In genomic region chr8:61450916-61451575, GRCm38 (mm10) we compare ENCODE assay signal across 17 mouse cellular contexts. TPM values are rescaled to one million over a fixed set of nuclear protein-coding genes. Genes with fewer than 3 reads are reported as not detected.
DNase-seq lines count a peak whose midpoint lies in the region; ATAC-seq and TF ChIP-seq lines count a peak whose summit lies in the region.
"Had no signal": no experiment of that assay in that cellular context is flagged by ENCODE, and none has a peak within 500 bp of the region (broad histone marks: within the 10 kb centered on the region; RNA-seq: fewer than 3 reads in every experiment).

No protein-coding gene starts in this region.

- DNase-seq in spleen, adult 12 weeks (ENCODE audit: low spot score), result peak; percentile 1
- no peak for DNase-seq in spleen, postnatal 36 days (ENCODE audit: low spot score in 2 of 2)
- DNase-seq in CH12.LX (ENCODE audit: extremely low read depth), result peak; percentile 61
- DNase-seq in induced T-regulatory cell, adult 2 months (ENCODE audit: low read depth), result peak; percentile 90
- DNase-seq in urinary bladder, postnatal 4 days (ENCODE audit: low spot score in 2 of 2), result no peak
- no peak for DNase-seq in kidney, adult 9 months
- no peak for DNase-seq in right cerebral cortex, postnatal 10 days (ENCODE audit: low spot score in 2 of 2)
- DNase-seq: cerebellum, adult 9-10 months; heart, adult 2 months; heart, postnatal 10 days; kidney, adult 18-20 months; liver, embryonic 13.5 days; lung, postnatal 14 days; thymus, postnatal 36 days had no signal

- no peak for TF ChIP-seq POLR2A in CH12.LX (IDR thresholded peaks at IDR 0.05; ENCODE audit: low read depth, low read length)

- H3K4me3 ChIP-seq in CH12.LX (replicated peaks in 1 of 3; ENCODE audit: low read depth in 2 of 3, low read length in 2 of 3, poor library complexity in 1 of 3), result peak overlapping the region; percentile 21 to 62 (median 49)
- H3K4me3 ChIP-seq in neural tube, embryonic 15.5 days (replicated peaks), result no peak overlapping the region
- H3K4me3 ChIP-seq: embryonic facial prominence, embryonic 10.5 days; heart, adult 2 months; layer of hippocampus, adult 2 months; liver, embryonic 13.5 days had no signal

- H3K36me3 ChIP-seq in CH12.LX (replicated peaks in 1 of 2; ENCODE audit: control insufficient read depth in 1 of 2, insufficient read depth in 1 of 2, low read length in 1 of 2), result no peaks in the 10 kb centered on the region
- no peaks in the 10 kb centered on the region for H3K36me3 ChIP-seq in neural tube, embryonic 15.5 days
- H3K36me3 ChIP-seq: embryonic facial prominence, embryonic 10.5 days; liver, embryonic 13.5 days had no signal

- H3K9ac ChIP-seq in CH12.LX (ENCODE audit: insufficient read depth, low read depth), result peak overlapping the region; percentile 45
- no peak overlapping the region for H3K9ac ChIP-seq in neural tube, embryonic 15.5 days (replicated peaks)
- H3K9ac ChIP-seq: liver, embryonic 13.5 days had no signal

- H3K79me2 ChIP-seq in CH12.LX (replicated peaks; ENCODE audit: control insufficient read depth, extremely low read depth, insufficient read depth, poor library complexity, severe bottlenecking), result no peaks in the 10 kb centered on the region

- ATAC-seq in neural tube, embryonic 15.5 days (ENCODE audit: low FRiP score), result no peak

- in situ Hi-C loops in CH12.LX (cut with MboI; ENCODE audit: low pct_ligation_motif_present, low pct_unique_long_range_greater_than_20kb, low sequenced_read_pairs), result no loop called here

- H3K27me3 ChIP-seq in CH12.LX (replicated peaks), result no peaks in the 10 kb centered on the region
- H3K27me3 ChIP-seq in neural tube, embryonic 15.5 days (replicated peaks), result no peaks in the 10 kb centered on the region
- H3K27me3 ChIP-seq: liver, embryonic 13.5 days had no signal

- no peak for TF ChIP-seq CTCF in CH12.LX (conservative IDR thresholded peaks at IDR 0.05 in 1 of 2, IDR thresholded peaks at IDR 0.05 in 1 of 2; ENCODE audit: low read depth in 2 of 2, low read length in 2 of 2)

- H3K27ac ChIP-seq in CH12.LX (ENCODE audit: insufficient read depth, low read depth), result peak overlapping the region; percentile 65
- peak overlapping the region; percentile 41; the same call in 1 of the 2 replicates for H3K27ac ChIP-seq in neural tube, embryonic 15.5 days (replicated peaks)
- H3K27ac ChIP-seq: embryonic facial prominence, embryonic 10.5 days; heart, adult 2 months; layer of hippocampus, adult 2 months; liver, embryonic 13.5 days had no signal

- TF ChIP-seq RAD21 in CH12.LX (IDR thresholded peaks at IDR 0.05; ENCODE audit: low read depth, low read length), result no peak; the same call in 1 of the 2 replicates

- TF ChIP-seq EP300 in CH12.LX (IDR thresholded peaks at IDR 0.05; ENCODE audit: low read length), result peak; percentile 89

- H3K4me2 ChIP-seq in CH12.LX (ENCODE audit: insufficient read depth, low read depth, poor library complexity, severe bottlenecking), result peak overlapping the region; percentile 83
- no peak overlapping the region for H3K4me2 ChIP-seq in neural tube, embryonic 15.5 days
- H3K4me2 ChIP-seq: liver, embryonic 13.5 days had no signal

- dilution Hi-C loops in CH12.LX (cut with MboI; ENCODE audit: extremely low pct_ligation_motif_present, extremely low pct_unique_long_range_greater_than_20kb, low sequenced_read_pairs), result no loop called here

- H3K9me3 ChIP-seq in CH12.LX (replicated peaks; ENCODE audit: low read length), result no peaks in the 10 kb centered on the region
- H3K9me3 ChIP-seq in neural tube, embryonic 15.5 days (replicated peaks), result no peaks in the 10 kb centered on the region
- H3K9me3 ChIP-seq: embryonic facial prominence, embryonic 10.5 days; liver, embryonic 13.5 days had no signal

- peaks cover 5 to 26% of the 10 kb centered on the region in 2 experiments; a peak in 2 of 4 replicates for H3K4me1 ChIP-seq in CH12.LX (ENCODE audit: control insufficient read depth in 1 of 2, insufficient read depth in 2 of 2)
- H3K4me1 ChIP-seq in neural tube, embryonic 15.5 days, result peaks cover 16% of the 10 kb centered on the region
- H3K4me1 ChIP-seq: liver, embryonic 13.5 days had no signal

- 81% methylated on average over 9 of the region's 9 CpGs for WGBS in neural tube, embryonic 15.5 days

TF ChIP-seq in CH12.LX, 34 proteins besides CTCF, POLR2A, EP300 and RAD21:
- TF ChIP-seq POLR2AphosphoS2 (IDR thresholded peaks at IDR 0.05; ENCODE audit: low read depth, low read length), result no peak
- peak; percentile 70 for TF ChIP-seq MXI1 (IDR thresholded peaks at IDR 0.05; ENCODE audit: low read depth, low read length)
- no peak for TF ChIP-seq MAX (IDR thresholded peaks at IDR 0.05; ENCODE audit: low read length)
- peak; percentile 79 for TF ChIP-seq SIN3A (IDR thresholded peaks at IDR 0.05; ENCODE audit: low read length)
- TF ChIP-seq RCOR1 (conservative IDR thresholded peaks at IDR 0.05; ENCODE audit: low read depth, low read length), result 0 out of 2 replicates have a peak, but pooled peaks have one; percentile 50
- no peak for TF ChIP-seq ZKSCAN1 (IDR thresholded peaks at IDR 0.05; ENCODE audit: borderline replicate concordance, low read depth, low read length)
- TF ChIP-seq CHD2 (IDR thresholded peaks at IDR 0.05; ENCODE audit: low read length), result no peak
- TF ChIP-seq TCF12 (IDR thresholded peaks at IDR 0.05; ENCODE audit: low read depth, low read length), result peak; percentile 45; the same call in 1 of the 2 replicates
- TF ChIP-seq BHLHE40 (IDR thresholded peaks at IDR 0.05; ENCODE audit: low read depth, low read length), result peak; percentile 31; the same call in 1 of the 2 replicates
- no peak for TF ChIP-seq TBP (conservative IDR thresholded peaks at IDR 0.05; ENCODE audit: low read depth, low read length)
- TF ChIP-seq E2F4 (IDR thresholded peaks at IDR 0.05; ENCODE audit: insufficient replicate concordance, low read depth, low read length), result no peak
- TF ChIP-seq JUN (IDR thresholded peaks at IDR 0.05; ENCODE audit: insufficient read depth, low read depth, low read length), result peak; percentile 48; the same call in 1 of the 2 replicates
- peak; percentile 94 for TF ChIP-seq IRF4 (IDR thresholded peaks at IDR 0.05; ENCODE audit: low read depth, low read length)
- no peak for TF ChIP-seq MAFK (IDR thresholded peaks at IDR 0.05; ENCODE audit: insufficient replicate concordance, low read length)
- no peak for TF ChIP-seq ZMIZ1 (IDR thresholded peaks at IDR 0.05; ENCODE audit: low read depth, low read length)
- no peak for TF ChIP-seq KAT2A (IDR thresholded peaks at IDR 0.05; ENCODE audit: insufficient replicate concordance, low read length)
- no peak for TF ChIP-seq USF1 (IDR thresholded peaks at IDR 0.05; ENCODE audit: low read depth, low read length)
- TF ChIP-seq NRF1 (IDR thresholded peaks at IDR 0.05; ENCODE audit: low read depth, low read length), result no peak
- no peak for TF ChIP-seq USF2 (conservative IDR thresholded peaks at IDR 0.05; ENCODE audit: low read depth, low read length)
- no peak for TF ChIP-seq HCFC1 (IDR thresholded peaks at IDR 0.05; ENCODE audit: low read depth, low read length)
- TF ChIP-seq MYC (IDR thresholded peaks at IDR 0.05; ENCODE audit: low read depth, low read length), result 0 out of 2 replicates have a peak, but pooled peaks have one; percentile 69
- TF ChIP-seq NELFE (IDR thresholded peaks at IDR 0.05; ENCODE audit: low read depth, low read length), result 0 out of 2 replicates have a peak, but pooled peaks have one; percentile 37
- TF ChIP-seq MAZ (IDR thresholded peaks at IDR 0.05; ENCODE audit: low read depth, low read length), result 0 out of 2 replicates have a peak, but pooled peaks have one; percentile 45
- no peak for TF ChIP-seq CHD1 (IDR thresholded peaks at IDR 0.05; ENCODE audit: low read depth, low read length)
- no peak for TF ChIP-seq UBTF (IDR thresholded peaks at IDR 0.05; ENCODE audit: low read depth, low read length)
- peak; percentile 51; the same call in 1 of the 2 replicates for TF ChIP-seq MEF2A (IDR thresholded peaks at IDR 0.05; ENCODE audit: borderline replicate concordance, low read depth, low read length)
- TF ChIP-seq ETS1 (conservative IDR thresholded peaks at IDR 0.05; ENCODE audit: low read depth, low read length), result peak; percentile 76; the same call in 1 of the 2 replicates
- peak; percentile 26; the same call in 1 of the 2 replicates for TF ChIP-seq ELF1 (IDR thresholded peaks at IDR 0.05; ENCODE audit: low read depth, low read length)
- TF ChIP-seq PAX5 (IDR thresholded peaks at IDR 0.05; ENCODE audit: low read length), result no peak
- TF ChIP-seq JUND (conservative IDR thresholded peaks at IDR 0.05; ENCODE audit: low read depth, low read length), result peak; percentile 72
- TF ChIP-seq ZC3H11A (IDR thresholded peaks at IDR 0.05; ENCODE audit: low read depth, low read length), result no peak
- TF ChIP-seq GABPA (IDR thresholded peaks at IDR 0.05; ENCODE audit: insufficient replicate concordance, low read depth, low read length), result no peak
- no peak for TF ChIP-seq SMC3 (IDR thresholded peaks at IDR 0.05; ENCODE audit: low read depth, low read length)
- TF ChIP-seq ZNF384 (IDR thresholded peaks at IDR 0.05; ENCODE audit: low read depth, low read length), result no peak

RNA-seq across cellular contexts. Expression of gene Cbr4, which starts 36.5 kb away (rescaled TPM):
- total RNA-seq in CH12.LX (2012; rRNA removed) (35.1 and 40.2 TPM in 2 replicates), CH12.LX (2014; rRNA removed) (59.1 and 66.3 TPM in 2 replicates)
- polyA plus RNA-seq in CH12.LX (2012; ENCODE audit: insufficient read length, low read depth), result 37.0 and 43.1 TPM in 2 replicates
- 17.2 and 25.4 TPM in 2 replicates for polyA plus RNA-seq in neural tube, embryonic 15.5 days (2015; fragmentation: Nextera tagmentation; extraction: Ambion mirVana)

Comparison
In these comparisons a context has a peak if more than half of its experiments do, and no peak if none do; other contexts are left out.
1. DNase-seq: peak in spleen, adult 12 weeks (single experiment), CH12.LX (single experiment) and induced T-regulatory cell, adult 2 months (single experiment); none in spleen, postnatal 36 days (0 of 2), urinary bladder, postnatal 4 days (0 of 2), kidney, adult 9 months (single experiment) and right cerebral cortex, postnatal 10 days (0 of 2).